19 mouse cellular contexts compared by ENCODE assay signal in the genomic region with DNA sequence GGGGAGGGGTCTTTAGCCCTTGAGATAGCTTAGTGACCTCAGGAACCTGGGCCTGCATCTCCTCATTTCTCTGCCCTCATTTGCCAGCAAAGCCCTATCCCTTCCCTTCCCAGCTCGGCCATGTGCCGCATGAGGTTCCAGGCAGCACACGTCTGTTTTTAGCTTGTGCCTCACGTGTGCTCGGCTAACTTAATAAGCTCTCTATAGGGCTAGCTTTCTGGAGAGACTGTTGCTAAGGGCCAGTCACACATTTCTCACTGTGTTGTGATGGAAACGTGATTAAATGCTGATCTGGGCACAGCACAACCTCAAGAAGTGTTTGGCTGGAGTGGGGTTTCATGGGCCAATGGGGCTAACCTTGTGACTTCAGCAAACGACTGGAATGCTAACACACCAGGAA. TPM values are rescaled to one million over a fixed set of nuclear protein-coding genes. Genes with fewer than 3 reads are reported as not detected.
"Had no signal": no experiment of that assay in that cellular context is flagged by ENCODE, and none has a peak within 500 bp of the region (broad histone marks: within the 10 kb centered on the region; RNA-seq: fewer than 3 reads in every experiment).

No protein-coding gene starts in this region.

- H3K4me1 ChIP-seq: liver, embryonic 13.5 days; lung, embryonic 15.5 days had no signal

- H3K9ac ChIP-seq: liver, embryonic 13.5 days; liver, postnatal 0 days; lung, embryonic 15.5 days had no signal

- H3K9me3 ChIP-seq: liver, embryonic 13.5 days; lung, embryonic 15.5 days; megakaryocyte, embryonic 14.5 days had no signal

- DNase-seq: kidney, adult 11 months; kidney, adult 9 months; kidney, postnatal 10 days; kidney, postnatal 4 days; left cerebral cortex, postnatal 4 days; liver; liver, embryonic 13.5 days; liver, postnatal 0 days; lung, postnatal 14 days; midbrain, embryonic 14.5 days; right cerebral cortex, adult 18-20 months; right cerebral cortex, postnatal 25 days; thymus, postnatal 36 days had no signal

- H3K36me3 ChIP-seq: liver, embryonic 13.5 days; lung, embryonic 15.5 days had no signal

- H3K27me3 ChIP-seq: lung, embryonic 15.5 days had no signal

- H3K4me3 ChIP-seq: layer of hippocampus, adult 2 months; liver, embryonic 13.5 days; lung, embryonic 15.5 days; megakaryocyte, embryonic 14.5 days had no signal

- ATAC-seq: liver, postnatal 0 days had no signal

- H3K4me2 ChIP-seq: liver, embryonic 13.5 days; lung, embryonic 15.5 days had no signal

- H3K27ac ChIP-seq: layer of hippocampus, adult 2 months; liver, embryonic 13.5 days; lung, embryonic 15.5 days; macrophage had no signal

RNA-seq across cellular contexts. Expression of gene Gpr6, which starts 55.5 kb away (rescaled TPM):
- polyA plus RNA-seq: liver, embryonic 13.5 days; liver, postnatal 0 days; lung, embryonic 15.5 days; macrophage; stomach, embryonic 16.5 days; thymus, postnatal 0 days had no signal
